Mouse (Mus musculus): ENCODE results near the gene Card6.

Gene Card6

GRCm38 (mm10) chr15:5107686-5108654 lies at the start of gene Card6:
Card6 (minus strand) TSS chr15:5108539.
- POLR2A ChIA-PET: interaction anchor here (0.5 to 2.9 kb wide), 15 partner anchors 8 to 1563 kb away, joined by 3 to 22 read pairs (median 4); partner anchors contain the start of genes Rpl37 (in 3 of the 4) and Ptger4 (in 1 of the 4)
- CTCF ChIA-PET: interaction anchor here in 2 of 4 experiments (0.6 to 1.1 kb wide), 5 partner anchors 8 to 1101 kb away, joined by 3 to 4 read pairs (median 3); partner anchors contain the start of gene Rpl37 (in 1 of the 2)

- POLR2A ChIA-PET: interaction anchor here in 2 of 4 experiments (0.6 to 3.4 kb wide), 6 partner anchors 9 to 69 kb away, joined by 3 to 16 read pairs (median 3); no protein-coding TSS in a partner anchor
- CTCF ChIA-PET: interaction anchor here in 1 of 4 experiments (0.6 kb wide), 1 partner anchor 129 kb away, joined by 3 read pairs; no protein-coding TSS in a partner anchor
Measured at GRCm38 (mm10) chr15:5157386-5157785, 49.0 kb upstream of the Card6 start.

GRCm38 (mm10) chr15:5156355-5156754 lies 48.0 kb upstream of the Card6 start:
- ChIA-PET POLR2A (interaction anchor here in 1 of 4 experiments (0.7 to 3.4 kb wide), 2 partner anchors 35 to 37 kb away, joined by 3 to 16 read pairs; no protein-coding TSS in a partner anchor), CTCF (no interaction called here)

GRCm38 (mm10) chr15:5155093-5155492 lies 46.8 kb upstream of the Card6 start:
- POLR2A ChIA-PET: interaction anchor here in 3 of 4 experiments (0.7 to 7.6 kb wide), 18 partner anchors 9 to 79 kb away, joined by 3 to 105 read pairs (median 4); partner anchors contain the start of genes Prkaa1 (in 2 of the 3) and Rpl37 (in 1 of the 3)
- CTCF ChIA-PET: interaction anchor here in 1 of 4 experiments (1.0 kb wide), 1 partner anchor 39 kb away, joined by 6 read pairs; no protein-coding TSS in a partner anchor

- POLR2A ChIA-PET: interaction anchor here (0.7 to 7.6 kb wide), 20 partner anchors 8 to 79 kb away, joined by 3 to 105 read pairs (median 4); partner anchors contain the start of genes Prkaa1 (in 2 of the 4) and Rpl37 (in 1 of the 4)
Measured at GRCm38 (mm10) chr15:5154621-5155020, 46.3 kb upstream of the Card6 start.

GRCm38 (mm10) chr15:5152171-5152570 lies 43.8 kb upstream of the Card6 start:
- ChIA-PET POLR2A (interaction anchor here in 3 of 4 experiments (0.7 to 7.6 kb wide), 13 partner anchors 10 to 1157 kb away, joined by 3 to 105 read pairs (median 5); partner anchors contain the start of gene Rpl37 (in 2 of the 3)), CTCF (interaction anchor here in 1 of 4 experiments (1.2 kb wide), 1 partner anchor 11 kb away, joined by 4 read pairs; no protein-coding TSS in a partner anchor)

More at GRCm38 (mm10) chr15:5154621-5155020, 46.3 kb upstream of the Card6 start:
- CTCF ChIA-PET: interaction anchor here in 1 of 4 experiments (1.0 kb wide), 1 partner anchor 39 kb away, joined by 6 read pairs; no protein-coding TSS in a partner anchor

- ChIA-PET POLR2A (interaction anchor here in 3 of 4 experiments (0.6 to 7.6 kb wide), 10 partner anchors 8 to 35 kb away, joined by 3 to 105 read pairs (median 8); partner anchors contain the start of gene Rpl37 (in 2 of the 3)), CTCF (interaction anchor here in 1 of 4 experiments (0.6 kb wide), 1 partner anchor 44 kb away, joined by 9 read pairs; no protein-coding TSS in a partner anchor)
Measured at GRCm38 (mm10) chr15:5149187-5149586, 40.8 kb upstream of the Card6 start.

GRCm38 (mm10) chr15:5145196-5145945 lies 37.0 kb upstream of the Card6 start:
- POLR2A ChIA-PET: interaction anchor here in 3 of 4 experiments (0.8 to 3.5 kb wide), 17 partner anchors 9 to 99 kb away, joined by 3 to 50 read pairs (median 7); partner anchors contain the start of genes Rpl37 (in 2 of the 3) and Ttc33 (in 1 of the 3)
- CTCF ChIA-PET: interaction anchor here in 1 of 4 experiments (0.6 kb wide), 1 partner anchor 154 kb away, joined by 4 read pairs; no protein-coding TSS in a partner anchor

GRCm38 (mm10) chr15:5144021-5144778 lies 35.9 kb upstream of the Card6 start:
- POLR2A ChIA-PET: interaction anchor here in 3 of 4 experiments (0.5 to 3.5 kb wide), 27 partner anchors 9 to 583 kb away, joined by 3 to 50 read pairs (median 6); partner anchors contain the start of genes Rpl37 (in 3 of the 3) and Ttc33 (in 2 of the 3)
- CTCF ChIA-PET: interaction anchor here in 2 of 4 experiments (0.6 kb wide), 2 partner anchors 10 to 92 kb away, joined by 3 read pairs; no protein-coding TSS in a partner anchor

GRCm38 (mm10) chr15:5143361-5144020 lies 35.2 kb upstream of the Card6 start, which contains the start of gene Prkaa1:
Prkaa1 (plus strand) TSS chr15:5143861.
- POLR2A ChIA-PET: interaction anchor here (0.5 to 12.6 kb wide), 30 partner anchors 7 to 100 kb away, joined by 3 to 326 read pairs (median 6); partner anchors contain the start of genes Rpl37 (in 3 of the 4) and Ttc33 (in 3 of the 4)
- CTCF ChIA-PET: interaction anchor here in 2 of 4 experiments (0.6 kb wide), 2 partner anchors 11 kb away, joined by 3 read pairs; no protein-coding TSS in a partner anchor

- ChIA-PET CTCF (interaction anchor here in 3 of 4 experiments (0.6 to 0.7 kb wide), 3 partner anchors 10 to 1092 kb away, joined by 3 to 4 read pairs (median 3); partner anchors contain the start of gene Rpl37 (in 1 of the 3)), POLR2A (interaction anchor here (0.6 to 12.6 kb wide), 20 partner anchors 8 to 61 kb away, joined by 3 to 326 read pairs (median 4); partner anchors contain the start of genes Rpl37 (in 2 of the 4) and Ttc33 (in 2 of the 4))
Measured at GRCm38 (mm10) chr15:5142714-5143113, 34.4 kb upstream of the Card6 start.

GRCm38 (mm10) chr15:5142047-5142446 lies 33.7 kb upstream of the Card6 start:
- CTCF ChIA-PET: interaction anchor here in 1 of 4 experiments (0.7 kb wide), 1 partner anchor 26 kb away, joined by 4 read pairs; the partner anchor contains the start of gene Rpl37
- POLR2A ChIA-PET: interaction anchor here (0.7 to 12.6 kb wide), 18 partner anchors 9 to 102 kb away, joined by 3 to 326 read pairs (median 4); partner anchors contain the start of genes Rpl37 (in 2 of the 4), Ttc33 (in 2 of the 4) and Ptger4 (in 1 of the 4)

- POLR2A ChIA-PET: interaction anchor here in 2 of 4 experiments (0.8 to 12.6 kb wide), 5 partner anchors 9 to 51 kb away, joined by 3 to 326 read pairs (median 3); no protein-coding TSS in a partner anchor
- CTCF ChIA-PET: no interaction called here
Measured at GRCm38 (mm10) chr15:5140357-5140756, 32.0 kb upstream of the Card6 start.

- CTCF ChIA-PET: no interaction called here
- POLR2A ChIA-PET: interaction anchor here in 2 of 4 experiments (0.8 to 12.6 kb wide), 5 partner anchors 10 to 51 kb away, joined by 3 to 326 read pairs (median 3); no protein-coding TSS in a partner anchor
Measured at GRCm38 (mm10) chr15:5139863-5140262, 31.5 kb upstream of the Card6 start.

- CTCF ChIA-PET: no interaction called here
Measured at GRCm38 (mm10) chr15:5139366-5139765, 31.0 kb upstream of the Card6 start.

More at GRCm38 (mm10) chr15:5139366-5139765, 31.0 kb upstream of the Card6 start:
- POLR2A ChIA-PET: interaction anchor here in 1 of 4 experiments (1.1 to 12.6 kb wide), 3 partner anchors 11 to 46 kb away, joined by 3 to 326 read pairs (median 5); no protein-coding TSS in a partner anchor

Measured in embryonic stem cell, embryonic (primary cell).